Mouse (Mus musculus): ENCODE data around the gene B4galt3. TPM values are rescaled to one million over a fixed set of nuclear protein-coding genes. Genes with fewer than 3 reads are reported as not detected.

Gene B4galt3
- polyA plus RNA-seq (2014; fragmentation: Illumina TruSeq; extraction: RNeasy Lipid Tissue Mini Kit (QIAGEN cat#74804); ENCODE audit: low read depth, low replicate concordance): 19.0 TPM

DNA sequence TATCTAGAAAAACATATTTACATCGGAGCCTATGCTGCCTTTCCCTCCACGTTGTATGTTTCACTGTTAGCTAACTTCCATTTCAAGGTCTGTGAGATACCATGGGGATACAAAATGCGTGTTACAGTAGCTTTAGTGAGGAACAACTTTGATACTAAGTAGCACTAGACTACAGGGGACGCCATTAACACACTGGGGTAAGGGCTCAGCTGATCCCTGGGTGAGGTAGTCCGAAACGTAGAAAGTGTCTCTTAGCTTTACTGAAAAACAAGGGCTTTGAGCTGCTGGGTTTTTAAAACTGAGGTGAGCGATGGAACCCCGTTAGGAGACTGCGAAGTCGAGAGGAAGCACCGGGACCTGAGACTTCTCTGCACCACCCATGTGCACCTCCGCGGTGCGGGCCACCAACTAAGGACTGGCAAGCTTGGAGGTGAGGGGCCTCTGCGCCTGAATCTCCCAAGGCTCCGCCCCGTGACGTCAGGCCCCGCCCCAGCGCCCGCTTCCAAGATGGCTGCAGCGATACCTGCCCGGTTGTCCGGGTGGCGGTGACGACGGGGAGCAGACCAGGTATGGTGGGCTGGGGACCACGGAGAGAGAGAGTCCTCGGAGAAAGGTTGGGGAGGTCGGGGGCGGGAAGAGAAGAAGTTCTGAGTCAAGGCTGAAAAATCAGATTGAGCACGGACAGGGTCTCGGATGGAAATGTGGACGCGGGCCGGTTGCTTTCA, at the start of gene B4galt3:
B4galt3 (plus strand) TSS at position 481 of the 725 bp plus-strand sequence.

DNA sequence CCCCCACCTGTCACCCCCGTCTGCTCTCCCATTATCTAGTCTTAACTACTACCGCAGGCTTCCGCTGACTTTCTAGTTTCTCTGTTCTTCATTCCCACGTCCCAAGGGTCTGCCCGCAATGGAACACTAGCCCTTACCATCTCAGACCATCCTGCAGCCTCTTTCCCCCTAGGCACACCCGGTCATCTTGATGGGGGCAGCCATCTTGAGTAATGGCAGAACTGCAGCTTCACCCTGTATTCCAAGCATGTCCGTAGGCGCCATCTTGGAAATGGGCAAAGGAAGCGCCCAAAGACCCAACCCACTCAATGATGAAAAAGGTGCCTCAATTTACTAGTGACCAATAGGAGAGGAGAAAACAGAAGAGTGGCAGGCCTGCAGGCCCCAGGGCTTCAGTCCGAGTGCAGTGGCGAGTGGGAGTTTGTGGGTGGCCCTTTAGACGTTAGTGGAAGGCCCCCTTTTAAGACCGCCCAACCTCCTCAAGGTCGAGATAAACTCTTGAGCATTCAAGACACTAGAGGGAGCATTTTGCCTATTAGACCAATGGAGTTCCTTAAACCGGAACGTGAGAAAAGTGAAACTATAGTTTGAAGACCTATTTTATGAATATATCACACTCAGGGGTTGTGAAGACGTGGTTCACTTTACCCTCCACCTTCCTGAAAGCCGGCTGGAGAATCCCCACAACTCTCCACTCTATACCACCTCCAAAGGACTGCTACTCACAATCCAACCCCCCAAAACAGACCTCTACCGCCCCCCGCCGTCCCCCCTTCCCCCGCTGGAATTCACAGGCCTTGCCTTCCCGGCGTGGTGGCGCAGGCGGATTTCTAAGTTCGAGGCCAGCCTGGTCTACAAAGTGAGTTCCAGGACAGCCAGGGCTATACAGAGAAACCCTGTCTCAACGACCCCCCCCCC, 47.6 kb upstream of the B4galt3 start, which contains the start of gene Tomm40l:
Tomm40l (minus strand) TSS at position 277 of the 918 bp plus-strand sequence.

DNA sequence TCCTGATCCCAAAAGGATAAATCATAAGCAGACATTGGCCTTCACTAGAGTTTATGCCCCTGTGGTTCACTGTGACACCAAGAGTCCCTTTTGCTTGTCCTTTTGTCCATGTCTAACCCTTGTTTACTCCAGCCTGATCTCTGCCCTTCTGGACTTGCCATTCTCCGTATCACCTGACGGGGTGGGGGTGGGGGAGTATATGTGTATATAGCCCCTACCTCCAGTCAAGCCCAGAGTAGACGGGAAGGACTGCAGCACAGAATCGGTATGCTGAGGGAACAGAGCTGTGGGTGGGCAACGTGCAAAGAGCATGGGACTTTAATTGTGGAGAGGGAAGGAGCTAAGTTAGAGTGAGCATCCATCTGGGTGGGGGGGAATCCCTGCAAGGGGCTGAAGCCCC, 45.3 kb upstream of the B4galt3 start, which contains the start of gene Apoa2:
Apoa2 (plus strand) TSS at position 198 of the 400 bp plus-strand sequence.

DNA sequence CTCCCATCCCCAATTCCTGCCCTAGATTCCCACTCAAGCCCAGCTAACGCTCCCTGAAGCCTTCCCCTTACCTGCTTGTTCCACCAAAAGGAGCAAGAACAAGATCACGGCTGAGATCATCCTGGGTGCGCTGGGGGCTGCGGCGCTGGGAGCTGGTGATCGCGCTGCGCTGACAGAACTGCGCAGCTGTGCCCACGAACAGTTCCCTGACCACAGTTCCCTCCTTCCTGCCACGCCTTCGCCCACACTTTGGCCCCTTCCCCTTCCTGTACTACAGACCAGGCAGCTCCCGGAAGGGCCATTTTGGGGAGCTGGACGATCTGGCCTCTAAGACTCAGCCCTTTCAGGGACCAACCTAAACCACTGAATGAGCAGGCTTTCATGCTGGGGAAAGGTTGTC, 36.0 kb upstream of the B4galt3 start, which contains the start of gene Fcer1g:
Fcer1g (minus strand) TSS at position 240 of the 400 bp plus-strand sequence.

DNA sequence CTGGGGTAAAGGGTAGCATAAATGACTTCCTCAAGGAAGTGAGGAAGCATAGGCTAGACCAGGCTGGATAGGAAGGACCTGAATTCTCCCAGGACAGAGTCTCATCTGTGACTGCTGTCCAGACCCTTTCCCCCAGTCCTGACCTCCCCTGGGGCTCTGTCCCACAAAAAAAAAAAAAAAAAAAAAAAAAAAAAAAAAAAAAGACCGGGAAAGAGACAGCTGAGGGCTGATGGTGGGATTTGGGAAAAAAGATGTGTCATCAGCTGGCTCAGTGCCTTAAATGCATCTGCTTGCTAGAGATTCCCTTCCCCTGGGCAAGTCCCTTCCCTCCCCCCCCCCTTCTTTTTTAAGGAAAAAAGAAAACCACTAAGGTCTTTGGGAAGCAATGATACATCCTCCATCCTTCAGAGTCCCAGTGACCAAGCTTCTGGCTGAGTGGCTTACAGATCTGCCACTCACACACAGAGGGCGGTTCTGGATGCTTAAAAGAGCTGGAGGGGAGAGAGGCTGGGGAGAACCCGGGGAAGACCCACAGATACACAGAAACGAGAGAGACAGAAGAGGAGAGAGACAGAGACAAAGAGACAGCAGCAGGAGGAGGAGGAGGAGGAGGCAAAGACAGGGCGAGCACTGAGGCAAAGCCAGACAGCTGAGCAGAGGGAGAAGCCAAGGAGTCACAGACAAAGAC, 20.1 kb upstream of the B4galt3 start, which contains the start of gene Adamts4:
Adamts4 (plus strand) TSS at position 509 of the 688 bp plus-strand sequence.

DNA sequence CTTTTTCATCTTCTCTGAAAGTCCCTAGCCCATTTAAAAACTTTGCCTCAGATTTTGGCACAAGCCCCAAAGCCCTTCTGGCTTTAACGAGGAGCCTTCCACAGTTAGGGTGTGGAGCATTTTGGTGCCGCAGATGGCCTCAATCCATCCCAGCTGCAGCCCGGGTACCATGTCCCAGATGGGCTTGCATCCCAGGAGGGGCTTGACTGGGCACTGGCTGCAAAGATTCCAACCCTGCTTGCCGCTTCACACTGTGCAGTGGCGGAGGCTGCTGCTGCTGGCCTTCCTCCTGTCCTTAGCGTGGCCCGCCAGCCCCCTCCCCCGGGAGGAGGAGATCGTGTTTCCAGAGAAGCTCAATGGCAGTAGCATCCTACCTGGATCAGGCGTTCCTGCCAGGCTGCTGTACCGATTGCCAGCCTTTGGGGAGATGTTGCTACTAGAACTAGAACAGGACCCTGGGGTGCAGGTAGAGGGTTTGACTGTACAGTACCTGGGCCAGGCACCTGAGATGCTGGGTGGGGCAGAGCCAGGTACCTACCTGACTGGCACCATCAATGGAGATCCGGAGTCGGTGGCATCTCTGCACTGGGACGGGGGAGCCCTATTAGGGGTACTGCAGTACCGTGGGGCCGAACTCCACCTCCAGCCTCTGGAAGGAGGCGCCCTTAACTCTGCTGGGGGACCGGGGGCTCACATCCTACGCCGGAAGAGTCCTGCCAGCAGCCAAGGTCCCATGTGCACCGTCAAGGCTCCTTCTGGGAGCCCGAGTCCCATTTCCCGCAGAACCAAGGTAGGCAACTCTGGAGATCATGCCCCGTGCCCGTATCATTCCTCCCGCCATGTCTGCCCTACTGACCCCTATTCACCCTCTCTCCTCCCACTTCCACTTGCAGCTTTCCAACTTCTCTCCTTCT, 19.2 kb upstream of the B4galt3 start, which contains the start of gene Ndufs2:
Ndufs2 (minus strand) TSS at position 709 of the 914 bp plus-strand sequence.

DNA sequence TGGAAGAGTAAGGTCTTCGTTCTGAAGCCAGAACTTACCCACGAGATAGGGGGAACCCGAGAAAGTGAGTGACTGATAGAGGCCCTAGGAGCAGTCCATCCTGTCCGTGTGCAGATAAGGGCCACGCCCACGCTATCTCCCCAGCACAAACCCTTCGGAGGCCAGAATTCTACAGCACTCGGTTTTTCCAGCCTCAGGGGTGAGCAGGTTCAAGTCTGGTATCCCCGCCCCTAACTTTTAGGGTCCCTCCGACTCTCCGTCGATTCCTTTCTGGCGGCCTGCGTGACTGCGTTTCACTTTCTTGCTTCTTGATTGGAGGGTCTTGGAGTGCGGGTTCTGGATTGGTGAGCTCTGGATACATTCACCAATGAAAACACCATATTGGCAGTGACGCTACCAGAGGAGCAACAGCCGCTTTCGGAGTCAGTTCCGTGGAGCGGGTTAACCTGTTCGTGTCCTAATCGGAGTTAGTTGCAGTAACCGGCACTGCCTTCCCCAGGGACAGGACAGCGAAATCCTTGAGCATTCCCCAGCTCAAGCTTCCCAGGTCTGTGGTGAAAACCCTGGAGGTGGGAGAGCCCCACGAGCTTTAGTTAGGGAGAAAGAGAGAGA, 10.9 kb downstream of the B4galt3 start, which contains the start of gene Ppox:
Ppox (minus strand) TSS at position 271 of the 612 bp plus-strand sequence.

DNA sequence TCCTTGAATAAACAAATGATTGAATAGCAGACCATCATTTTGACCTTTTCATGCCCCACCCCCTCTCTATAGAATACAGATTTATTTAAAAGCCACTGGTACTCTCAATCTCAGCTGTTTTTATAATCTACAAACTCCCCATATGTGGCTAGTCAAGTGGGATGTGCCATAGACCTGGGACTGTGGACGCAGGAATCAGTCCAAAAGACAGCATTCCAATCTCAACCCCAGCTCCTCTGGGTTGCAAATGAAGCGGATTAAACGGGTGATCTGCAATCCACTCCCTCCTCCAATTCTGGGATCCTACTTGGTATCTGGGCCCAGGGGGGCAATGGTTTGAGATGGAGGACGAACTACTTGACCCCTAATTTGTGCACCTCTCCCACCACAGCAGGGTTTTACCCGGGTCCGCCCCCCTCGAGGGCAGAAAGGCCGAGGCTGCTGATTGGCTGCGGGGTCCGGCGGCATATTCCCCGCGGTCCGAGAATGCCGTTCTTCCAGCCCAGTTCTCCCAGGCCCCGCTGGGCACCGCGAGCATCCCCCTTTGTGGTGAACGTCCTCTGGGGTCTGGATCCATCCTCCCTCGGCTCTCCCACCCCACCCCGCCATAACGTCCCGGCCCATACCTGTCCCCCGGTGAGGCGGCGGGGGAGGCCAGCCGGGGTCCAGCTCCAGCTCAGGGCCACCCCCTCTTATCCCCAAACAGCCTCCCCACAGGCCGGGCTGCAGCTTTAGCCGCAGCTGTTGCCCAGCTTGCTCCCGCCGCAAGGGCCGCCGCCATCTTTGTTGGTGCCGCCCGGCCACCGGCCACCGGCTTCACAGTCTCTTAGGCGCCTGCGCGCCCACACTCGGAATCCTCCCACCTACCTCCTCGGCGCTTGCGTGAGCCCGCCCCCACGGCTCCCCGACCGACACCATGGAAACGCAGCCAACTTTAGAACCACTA, 17.3 kb downstream of the B4galt3 start, which contains the start of gene Usp21:
Usp21 (minus strand) TSS at position 856 of the 946 bp plus-strand sequence.

DNA sequence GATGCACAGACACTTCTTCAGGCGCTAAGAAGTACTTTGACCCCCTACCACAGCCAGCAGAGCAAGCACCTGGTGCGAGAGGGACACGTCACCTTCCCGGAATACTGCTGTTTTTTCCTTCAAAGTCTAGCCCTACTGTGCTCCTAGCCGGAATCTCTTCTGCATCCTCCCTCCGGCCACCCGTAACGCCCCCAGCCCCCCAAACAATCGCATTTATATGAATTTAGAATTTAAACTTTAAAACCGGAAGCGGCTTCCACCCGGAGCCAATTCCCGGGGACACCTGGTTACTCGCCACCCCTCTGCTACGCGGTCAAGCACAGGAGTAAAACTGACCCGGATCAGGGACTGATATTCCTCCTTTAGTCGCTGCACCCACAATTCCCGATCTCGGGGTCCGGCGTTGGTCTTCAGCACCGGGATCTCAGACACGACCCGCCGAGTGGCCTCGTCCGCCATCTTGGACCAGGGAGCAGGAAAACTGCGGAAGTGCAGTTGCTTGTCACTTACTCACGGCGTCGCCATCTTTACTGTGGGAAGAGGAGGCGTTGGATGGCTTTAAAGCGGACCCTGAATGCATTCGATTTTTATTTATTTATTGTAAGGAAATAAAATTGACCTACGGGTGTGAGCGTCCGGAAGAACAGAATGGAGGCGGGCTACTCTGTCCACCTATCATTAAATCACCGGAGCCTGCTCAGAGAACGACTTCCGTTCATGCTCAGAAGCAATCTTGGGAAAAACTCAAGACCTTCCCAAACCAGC, 24.4 kb downstream of the B4galt3 start, which contains the start of gene Ufc1:
Ufc1 (minus strand) TSS at position 727 of the 765 bp plus-strand sequence.

Other genes starting within 250 kb of the B4galt3 start
- 18.7 TPM for gene Fcgr3, start 205.4 kb upstream of the B4galt3 start, polyA plus RNA-seq (2014; fragmentation: Illumina TruSeq; extraction: RNeasy Lipid Tissue Mini Kit (QIAGEN cat#74804); ENCODE audit: low read depth, low replicate concordance)
- 1.6 TPM for gene Cfap126, start 156.4 kb upstream of the B4galt3 start, polyA plus RNA-seq (2014; fragmentation: Illumina TruSeq; extraction: RNeasy Lipid Tissue Mini Kit (QIAGEN cat#74804); ENCODE audit: low read depth, low replicate concordance)
- gene Sdhc, start 119.7 kb upstream of the B4galt3 start, polyA plus RNA-seq (2014; fragmentation: Illumina TruSeq; extraction: RNeasy Lipid Tissue Mini Kit (QIAGEN cat#74804); ENCODE audit: low read depth, low replicate concordance): 513 TPM
- 1.1 TPM for gene Mpz, start 119.6 kb upstream of the B4galt3 start, polyA plus RNA-seq (2014; fragmentation: Illumina TruSeq; extraction: RNeasy Lipid Tissue Mini Kit (QIAGEN cat#74804); ENCODE audit: low read depth, low replicate concordance)
- 383 TPM for gene Pcp4l1, start 74.1 kb upstream of the B4galt3 start, polyA plus RNA-seq (2014; fragmentation: Illumina TruSeq; extraction: RNeasy Lipid Tissue Mini Kit (QIAGEN cat#74804); ENCODE audit: low read depth, low replicate concordance)
- gene Nr1i3, start 56.4 kb upstream of the B4galt3 start, polyA plus RNA-seq (2014; fragmentation: Illumina TruSeq; extraction: RNeasy Lipid Tissue Mini Kit (QIAGEN cat#74804); ENCODE audit: low read depth, low replicate concordance): 0.16 TPM
- gene Tomm40l, start 47.8 kb upstream of the B4galt3 start, polyA plus RNA-seq (2014; fragmentation: Illumina TruSeq; extraction: RNeasy Lipid Tissue Mini Kit (QIAGEN cat#74804); ENCODE audit: low read depth, low replicate concordance): 90.3 TPM
- 18.8 TPM for gene Apoa2, start 45.3 kb upstream of the B4galt3 start, polyA plus RNA-seq (2014; fragmentation: Illumina TruSeq; extraction: RNeasy Lipid Tissue Mini Kit (QIAGEN cat#74804); ENCODE audit: low read depth, low replicate concordance)
- gene Fcer1g, start 36.0 kb upstream of the B4galt3 start, polyA plus RNA-seq (2014; fragmentation: Illumina TruSeq; extraction: RNeasy Lipid Tissue Mini Kit (QIAGEN cat#74804); ENCODE audit: low read depth, low replicate concordance): 22.5 TPM
- 0.86 TPM for gene Adamts4, start 19.9 kb upstream of the B4galt3 start, polyA plus RNA-seq (2014; fragmentation: Illumina TruSeq; extraction: RNeasy Lipid Tissue Mini Kit (QIAGEN cat#74804); ENCODE audit: low read depth, low replicate concordance)
- gene Ndufs2, start 18.9 kb upstream of the B4galt3 start, polyA plus RNA-seq (2014; fragmentation: Illumina TruSeq; extraction: RNeasy Lipid Tissue Mini Kit (QIAGEN cat#74804); ENCODE audit: low read depth, low replicate concordance): 1,308 TPM
- 28.1 TPM for gene Ppox, start 10.9 kb downstream of the B4galt3 start, polyA plus RNA-seq (2014; fragmentation: Illumina TruSeq; extraction: RNeasy Lipid Tissue Mini Kit (QIAGEN cat#74804); ENCODE audit: low read depth, low replicate concordance)
- 27.0 TPM for gene Usp21, start 17.7 kb downstream of the B4galt3 start, polyA plus RNA-seq (2014; fragmentation: Illumina TruSeq; extraction: RNeasy Lipid Tissue Mini Kit (QIAGEN cat#74804); ENCODE audit: low read depth, low replicate concordance)
- gene Ufc1, start 24.7 kb downstream of the B4galt3 start, polyA plus RNA-seq (2014; fragmentation: Illumina TruSeq; extraction: RNeasy Lipid Tissue Mini Kit (QIAGEN cat#74804); ENCODE audit: low read depth, low replicate concordance): 94.8 TPM
- 29.9 TPM for gene Dedd, start 58.8 kb downstream of the B4galt3 start, polyA plus RNA-seq (2014; fragmentation: Illumina TruSeq; extraction: RNeasy Lipid Tissue Mini Kit (QIAGEN cat#74804); ENCODE audit: low read depth, low replicate concordance)
- 45.2 TPM for gene Nit1, start 75.3 kb downstream of the B4galt3 start, polyA plus RNA-seq (2014; fragmentation: Illumina TruSeq; extraction: RNeasy Lipid Tissue Mini Kit (QIAGEN cat#74804); ENCODE audit: low read depth, low replicate concordance)
- gene Pfdn2, start 75.3 kb downstream of the B4galt3 start, polyA plus RNA-seq (2014; fragmentation: Illumina TruSeq; extraction: RNeasy Lipid Tissue Mini Kit (QIAGEN cat#74804); ENCODE audit: low read depth, low replicate concordance): 90.2 TPM
- gene Klhdc9, start 90.5 kb downstream of the B4galt3 start, polyA plus RNA-seq (2014; fragmentation: Illumina TruSeq; extraction: RNeasy Lipid Tissue Mini Kit (QIAGEN cat#74804); ENCODE audit: low read depth, low replicate concordance): not detected
- 0.47 TPM for gene Nectin4, start 99.8 kb downstream of the B4galt3 start, polyA plus RNA-seq (2014; fragmentation: Illumina TruSeq; extraction: RNeasy Lipid Tissue Mini Kit (QIAGEN cat#74804); ENCODE audit: low read depth, low replicate concordance)
- 3.0 TPM for gene Arhgap30, start 118.6 kb downstream of the B4galt3 start, polyA plus RNA-seq (2014; fragmentation: Illumina TruSeq; extraction: RNeasy Lipid Tissue Mini Kit (QIAGEN cat#74804); ENCODE audit: low read depth, low replicate concordance)
- gene Usf1, start 141.0 kb downstream of the B4galt3 start, polyA plus RNA-seq (2014; fragmentation: Illumina TruSeq; extraction: RNeasy Lipid Tissue Mini Kit (QIAGEN cat#74804); ENCODE audit: low read depth, low replicate concordance): 34.5 TPM
- gene Tstd1, start 148.5 kb downstream of the B4galt3 start, polyA plus RNA-seq (2014; fragmentation: Illumina TruSeq; extraction: RNeasy Lipid Tissue Mini Kit (QIAGEN cat#74804); ENCODE audit: low read depth, low replicate concordance): 3.4 TPM
- 41.0 TPM for gene F11r, start 167.2 kb downstream of the B4galt3 start, polyA plus RNA-seq (2014; fragmentation: Illumina TruSeq; extraction: RNeasy Lipid Tissue Mini Kit (QIAGEN cat#74804); ENCODE audit: low read depth, low replicate concordance)
- 3.7 TPM for gene Alyref2, start 233.2 kb downstream of the B4galt3 start, polyA plus RNA-seq (2014; fragmentation: Illumina TruSeq; extraction: RNeasy Lipid Tissue Mini Kit (QIAGEN cat#74804); ENCODE audit: low read depth, low replicate concordance)

All from heart, adult 10 weeks (tissue).